Mouse (Mus musculus) ES-Bruce4 (cell line): ENCODE results near the gene Fam171a2. TPM values are rescaled to one million over a fixed set of nuclear protein-coding genes. Genes with fewer than 3 reads are reported as not detected.

Source experiments
- H3K27ac ChIP-seq: 2 replicates; pipeline ENCODE4 v1.5.1; 2012; ENCODE audit warnings: low read length, inconsistent platforms; ENCODE audit not compliant: insufficient read depth
- H3K27me3 ChIP-seq: 2 replicates; pipeline ENCODE4 v1.6.1; 2012; ENCODE audit warnings: mild to moderate bottlenecking, low read length, inconsistent platforms; ENCODE audit not compliant: control insufficient read depth, poor library complexity, insufficient read depth, severe bottlenecking
- H3K36me3 ChIP-seq: 2 replicates; pipeline ENCODE4 v1.6.1; 2012; ENCODE audit warnings: inconsistent platforms, mild to moderate bottlenecking, low read length, moderate library complexity; ENCODE audit not compliant: control insufficient read depth, poor library complexity, insufficient read depth, severe bottlenecking
- H3K4me1 ChIP-seq: one replicate; pipeline ENCODE4 v1.8.1; 2011; ENCODE audit warnings: low read length; ENCODE audit not compliant: control insufficient read depth, insufficient read depth
- H3K4me3 ChIP-seq: 2 replicates; pipeline ENCODE4 v1.5.1; 2011; ENCODE audit warnings: low read depth, mild to moderate bottlenecking, low read length
- H3K9ac ChIP-seq: 2 replicates; pipeline ENCODE4 v1.6.1; 2012; ENCODE audit warnings: low read depth, mild to moderate bottlenecking, inconsistent platforms; ENCODE audit not compliant: poor library complexity, severe bottlenecking
- H3K9me3 ChIP-seq: replicated peaks from 2 replicates; pipeline ENCODE4 v1.6.1; 2012; ENCODE audit warnings: mild to moderate bottlenecking, low read length, inconsistent platforms; ENCODE audit not compliant: control insufficient read depth, poor library complexity, insufficient read depth, severe bottlenecking
- CTCF ChIP-seq: IDR thresholded peaks from one replicate; pipeline ENCODE4 v1.8.1; 2011; ENCODE audit warnings: low read depth, low read length
- EP300 ChIP-seq: IDR thresholded peaks from 2 replicates; pipeline ENCODE4 v1.6.1; 2011; ENCODE audit warnings: low read depth, low read length; ENCODE audit not compliant: insufficient read depth
- POLR2A ChIP-seq: IDR thresholded peaks from one replicate; pipeline ENCODE4 v1.8.1; 2011; ENCODE audit warnings: low read length; ENCODE audit not compliant: insufficient read depth
- polyA plus RNA-seq: library from polyadenylated mRNA; stranded (reverse); fragments of >200 nt; gene quantifications from 2 replicates; pipeline ENCODE4 v1.2.4, GENCODE M21; 2011; ENCODE audit warnings: low read depth; ENCODE audit not compliant: missing spikeins, insufficient read depth, insufficient read length

Gene Fam171a2
- polyA plus RNA-seq, 1 experiment: 5.4 TPM

GRCm38 (mm10) chr11:102421559-102421958 is 25.9 kb downstream of the Fam171a2 start:
- no peaks in the 10 kb centered on the region for H3K36me3 ChIP-seq
- TF ChIP-seq POLR2A (no peak), CTCF (no peak), EP300 (no peak)

GRCm38 (mm10) chr11:102418887-102419286 is 28.6 kb downstream of the Fam171a2 start:
- TF ChIP-seq POLR2A (no peak), CTCF (no peak), EP300 (no peak)
- Histone ChIP-seq H3K27me3 (no peaks in the 10 kb centered on the region), H3K36me3 (no peaks in the 10 kb centered on the region), H3K4me1 (no peaks in the 10 kb centered on the region), H3K9ac (no peak overlapping the region), H3K9me3 (no peaks in the 10 kb centered on the region), H3K4me3 (no peak overlapping the region), H3K27ac (no peak overlapping the region)

More at GRCm38 (mm10) chr11:102421559-102421958, 25.9 kb downstream of the Fam171a2 start:
- Histone ChIP-seq H3K4me3 (no peak overlapping the region), H3K4me1 (no peaks in the 10 kb centered on the region), H3K27ac (no peak overlapping the region), H3K9ac (no peak overlapping the region), H3K9me3 (no peaks in the 10 kb centered on the region), H3K27me3 (no peaks in the 10 kb centered on the region)

GRCm38 (mm10) chr11:102417160-102417559 is 30.3 kb downstream of the Fam171a2 start:
- H3K9ac ChIP-seq: no peak overlapping the region
- H3K4me1 ChIP-seq: no peaks in the 10 kb centered on the region
- no peaks in the 10 kb centered on the region for H3K9me3 ChIP-seq
- no peak for TF ChIP-seq POLR2A
- TF ChIP-seq CTCF: no peak
- no peak for TF ChIP-seq EP300
- no peak overlapping the region for H3K4me3 ChIP-seq
- no peak overlapping the region for H3K27ac ChIP-seq
- no peaks in the 10 kb centered on the region for H3K27me3 ChIP-seq
- no peaks in the 10 kb centered on the region for H3K36me3 ChIP-seq

- H3K27ac ChIP-seq: peak overlapping the region; percentile 66
- no peaks in the 10 kb centered on the region for H3K27me3 ChIP-seq
- H3K4me3 ChIP-seq: no peak overlapping the region
- H3K36me3 ChIP-seq: no peaks in the 10 kb centered on the region
- no peaks in the 10 kb centered on the region for H3K4me1 ChIP-seq
- no peaks in the 10 kb centered on the region for H3K9me3 ChIP-seq
- 0 out of 2 replicates have a peak overlapping the region, but pooled peaks have one; percentile 29 for H3K9ac ChIP-seq
- TF ChIP-seq POLR2A: no peak
- no peak for TF ChIP-seq CTCF
- no peak for TF ChIP-seq EP300
These were observed 32.3 kb downstream of the Fam171a2 start for GRCm38 (mm10) chr11:102415034-102415802.

- no peak for TF ChIP-seq POLR2A
- TF ChIP-seq CTCF: no peak
- no peak for TF ChIP-seq EP300
- no peaks in the 10 kb centered on the region for H3K9me3 ChIP-seq
- no peaks in the 10 kb centered on the region for H3K36me3 ChIP-seq
- no peaks in the 10 kb centered on the region for H3K27me3 ChIP-seq
- H3K9ac ChIP-seq: no peak overlapping the region
- no peak overlapping the region for H3K4me3 ChIP-seq
- no peak overlapping the region for H3K27ac ChIP-seq
- H3K4me1 ChIP-seq: no peaks in the 10 kb centered on the region
These were observed 34.4 kb downstream of the Fam171a2 start for GRCm38 (mm10) chr11:102413059-102413458.

GRCm38 (mm10) chr11:102411704-102412103 is 35.8 kb downstream of the Fam171a2 start:
- Histone ChIP-seq H3K9me3 (no peaks in the 10 kb centered on the region), H3K36me3 (no peaks in the 10 kb centered on the region), H3K9ac (no peak overlapping the region), H3K27ac (no peak overlapping the region), H3K4me1 (no peaks in the 10 kb centered on the region), H3K4me3 (no peak overlapping the region), H3K27me3 (no peaks in the 10 kb centered on the region)
- peak; percentile 83 for TF ChIP-seq CTCF
- 0 out of 2 replicates have a peak, but pooled peaks have one; percentile 38 for TF ChIP-seq EP300
- no peak for TF ChIP-seq POLR2A
